Mouse (Mus musculus) thymus, adult 2 months (tissue): ENCODE measurements around the gene Gm20388.

ENCODE experiments used
- CTCF ChIP-seq: fragments of 200-500 bp; IDR thresholded peaks from 2 replicates; pipeline ENCODE4 v1.5.1; 2012; ENCODE audit warnings: mild to moderate bottlenecking, control low read depth, low read length, moderate library complexity, borderline replicate concordance; ENCODE audit not compliant: control insufficient read depth, poor library complexity, insufficient read depth; ENCODE audit errors: extremely low read depth
- POLR2A ChIP-seq: fragments of 200-500 bp; IDR thresholded peaks from 2 replicates; pipeline ENCODE4 v1.6.1; 2012; ENCODE audit warnings: mild to moderate bottlenecking, low read length, control low read depth, moderate library complexity; ENCODE audit not compliant: control insufficient read depth, poor library complexity, insufficient read depth; ENCODE audit errors: extremely low read depth

DNA sequence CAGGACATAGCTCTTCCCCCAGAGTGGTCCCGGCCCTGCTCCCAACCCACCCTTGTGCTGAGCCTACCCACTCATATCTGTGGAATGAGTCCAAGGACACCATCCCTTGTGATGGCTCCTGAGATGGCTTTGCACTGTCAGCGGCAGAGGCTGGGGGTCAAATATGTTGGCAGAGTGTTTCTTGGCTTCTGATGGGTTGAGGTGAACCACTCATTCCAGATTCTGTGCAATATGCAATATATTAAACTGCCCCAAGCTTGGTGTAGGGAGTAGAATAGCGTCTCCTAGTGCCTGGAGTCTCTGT lies 641.0 kb downstream of the Gm20388 start:
- no peak for TF ChIP-seq CTCF
- no peak for TF ChIP-seq POLR2A
